Mouse (Mus musculus) heart, embryonic 14.5 days (tissue): ENCODE results near the gene Zscan22. TPM values are rescaled to one million over a fixed set of nuclear protein-coding genes. Genes with fewer than 3 reads are reported as not detected.

Source experiments
- ATAC-seq: fragments of 200-750 bp; cut with Nextera tagmentation; 2 replicates; pipeline ENCODE4 v1.8.0; 2017; ENCODE audit warnings: low read depth, moderate TSS enrichment; ENCODE audit not compliant: insufficient number of reproducible peaks, insufficient read depth, low FRiP score
- H3K27ac ChIP-seq, 2 experiments: fragments of 200-500 bp in 1 of 2; fragments of 300-500 bp in 1 of 2; sonication (generic) in 1 of 2; replicated peaks in 1 of 2; 2 replicates each; pipeline ENCODE4 v1.5.1; 2012 to 2014; ENCODE audit warnings: low read depth in 2 of 2, low read length in 2 of 2, control low read depth in 1 of 2, mild to moderate bottlenecking in 1 of 2, mixed read lengths in 1 of 2; ENCODE audit not compliant: control insufficient read depth in 1 of 2, insufficient read depth in 1 of 2
- H3K27me3 ChIP-seq: fragments of 300-500 bp; sonication (generic); 2 replicates; pipeline ENCODE4 v1.6.1; 2014; ENCODE audit warnings: mild to moderate bottlenecking, low read length, control low read depth; ENCODE audit not compliant: control insufficient read depth, insufficient read depth
- H3K36me3 ChIP-seq: fragments of 300-500 bp; sonication (generic); 2 replicates; pipeline ENCODE4 v1.6.1; 2014; ENCODE audit warnings: mild to moderate bottlenecking, control low read depth, low read length, mixed read lengths; ENCODE audit not compliant: control insufficient read depth, insufficient read depth
- H3K4me1 ChIP-seq, 2 experiments: fragments of 200-500 bp in 1 of 2; fragments of 300-500 bp in 1 of 2; sonication (generic) in 1 of 2; 2 replicates each; pipeline ENCODE4 v1.6.1; 2012 to 2014; ENCODE audit warnings: low read length in 2 of 2, control low read depth in 1 of 2, mixed read lengths in 1 of 2; ENCODE audit not compliant: control insufficient read depth in 2 of 2, insufficient read depth in 2 of 2
- H3K4me2 ChIP-seq: fragments of 300-500 bp; sonication (generic); 2 replicates; pipeline ENCODE4 v1.6.1; 2014; ENCODE audit warnings: mild to moderate bottlenecking, low read length
- H3K4me3 ChIP-seq, 2 experiments: fragments of 200-500 bp in 1 of 2; fragments of 300-500 bp in 1 of 2; sonication (generic) in 1 of 2; 2 replicates each; pipeline ENCODE4 v1.5.1; 2012 to 2014; ENCODE audit warnings: low read length in 2 of 2, mild to moderate bottlenecking in 2 of 2, control low read depth in 1 of 2, low read depth in 1 of 2, moderate library complexity in 1 of 2; ENCODE audit not compliant: control insufficient read depth in 1 of 2, insufficient read depth in 1 of 2
- H3K9ac ChIP-seq: fragments of 300-500 bp; sonication (generic); 2 replicates; pipeline ENCODE4 v1.6.1; 2014; ENCODE audit warnings: mild to moderate bottlenecking, low read length
- H3K9me3 ChIP-seq: fragments of 300-500 bp; sonication (generic); 2 replicates; pipeline ENCODE4 v1.6.1; 2016; ENCODE audit warnings: low read length, control low read depth; ENCODE audit not compliant: control insufficient read depth
- WGBS: fragments of 180-500 bp; shearing (Covaris S2); extraction: QIAGEN DNeasy Blood & Tissue Kit; methylation state at CpG from one replicate; pipeline ENCODE4 v1.1.7; 2014; 5-methylcytosine and 5-hydroxymethylcytosine counted together
- polyA plus RNA-seq: library from polyadenylated mRNA; unstranded; fragments of >200 nt; fragmentation: Nextera tagmentation; extraction: Ambion mirVana; gene quantifications from 2 replicates; pipeline ENCODE4 v1.2.1, GENCODE M21; 2014

Zscan22 gene
- polyA plus RNA-seq, 1 experiment from 2014 or later = 12.7 TPM

- no peaks in the 10 kb centered on the region for H3K4me1 ChIP-seq
- no peaks in the 10 kb centered on the region for H3K9me3 ChIP-seq
- H3K27ac ChIP-seq = no peak overlapping the region
- ATAC-seq = no peak
- WGBS = 87% methylated on average over 14 of the region's 14 CpGs
- no peak overlapping the region for H3K4me2 ChIP-seq
- H3K27me3 ChIP-seq = no peaks in the 10 kb centered on the region
- peaks cover 61% of the 10 kb centered on the region for H3K36me3 ChIP-seq
- no peak overlapping the region for H3K9ac ChIP-seq
- H3K4me3 ChIP-seq = no peak overlapping the region
These were observed 6.7 kb upstream of the Zscan22 start for GRCm38 (mm10) chr7:12890928-12891327.

- H3K9me3 ChIP-seq = no peaks in the 10 kb centered on the region
- H3K9ac ChIP-seq = no peak overlapping the region
- ATAC-seq = no peak
- H3K4me2 ChIP-seq = no peak overlapping the region
- no peaks in the 10 kb centered on the region for H3K4me1 ChIP-seq
- H3K27me3 ChIP-seq = no peaks in the 10 kb centered on the region
- no peak overlapping the region for H3K4me3 ChIP-seq
- H3K27ac ChIP-seq = no peak overlapping the region
- peaks cover 57% of the 10 kb centered on the region for H3K36me3 ChIP-seq
- 81% methylated on average over 1 of the region's 1 CpGs for WGBS
These were observed 6.3 kb upstream of the Zscan22 start for GRCm38 (mm10) chr7:12891334-12891733.

- Histone ChIP-seq H3K27me3 (no peaks in the 10 kb centered on the region), H3K4me3 (no peak overlapping the region), H3K4me1 (peaks cover 3 to 8% of the 10 kb centered on the region in 2 experiments), H3K36me3 (peaks cover 34% of the 10 kb centered on the region), H3K4me2 (no peak overlapping the region), H3K9ac (no peak overlapping the region), H3K9me3 (no peaks in the 10 kb centered on the region), H3K27ac (no peak overlapping the region)
- 85% methylated on average over 5 of the region's 5 CpGs for WGBS
- ATAC-seq = no peak
These were observed 3.9 kb downstream of the Zscan22 start for GRCm38 (mm10) chr7:12901517-12901916.

GRCm38 (mm10) chr7:12903623-12904022 is 6.0 kb downstream of the Zscan22 start:
- WGBS = 67% methylated on average over 10 of the region's 10 CpGs
- Histone ChIP-seq H3K4me2 (peak overlapping the region; percentile 11), H3K9ac (no peak overlapping the region), H3K4me1 (peaks cover 0 to 3% of the 10 kb centered on the region in 2 experiments; a peak in 2 of 4 replicates), H3K36me3 (peaks cover 55% of the 10 kb centered on the region), H3K27me3 (no peaks in the 10 kb centered on the region), H3K27ac (no peak overlapping the region), H3K9me3 (no peaks in the 10 kb centered on the region), H3K4me3 (peak overlapping the region; percentile 3 to 4; a peak in 3 of 4 replicates)
- ATAC-seq = no peak

GRCm38 (mm10) chr7:12905146-12905545 is 7.5 kb downstream of the Zscan22 start:
- Histone ChIP-seq H3K4me2 (no peak overlapping the region), H3K4me1 (peaks cover 2 to 3% of the 10 kb centered on the region in 2 experiments; a peak in 1 of 4 replicates), H3K9me3 (no peaks in the 10 kb centered on the region), H3K4me3 (no peak overlapping the region), H3K9ac (no peak overlapping the region), H3K36me3 (peaks cover 62% of the 10 kb centered on the region), H3K27me3 (no peaks in the 10 kb centered on the region), H3K27ac (no peak overlapping the region)
- WGBS = 44% methylated on average over 1 of the region's 1 CpGs
- ATAC-seq = no peak

- Histone ChIP-seq H3K4me3 (peak overlapping the region; percentile 57 to 61; a peak in 3 of 4 replicates), H3K27ac (peak overlapping the region; percentile 91 to 92), H3K9me3 (no peaks in the 10 kb centered on the region), H3K4me2 (peak overlapping the region; percentile 78), H3K27me3 (no peaks in the 10 kb centered on the region), H3K4me1 (peaks cover 2 to 8% of the 10 kb centered on the region in 2 experiments; a peak in 1 of 4 replicates), H3K9ac (peak overlapping the region; percentile 76), H3K36me3 (peaks cover 46% of the 10 kb centered on the region)
- ATAC-seq = no peak; the same call in 1 of the 2 replicates
- WGBS = 36% methylated on average over 7 of the region's 7 CpGs
These were observed 11.9 kb downstream of the Zscan22 start for GRCm38 (mm10) chr7:12909498-12909962.

- peak; percentile 70 for ATAC-seq
- peak overlapping the region; percentile 76 for H3K9ac ChIP-seq
- H3K27me3 ChIP-seq = no peaks in the 10 kb centered on the region
- H3K27ac ChIP-seq = peak overlapping the region; percentile 91 to 92
- peak overlapping the region; percentile 78 for H3K4me2 ChIP-seq
- 3% methylated on average over 19 of the region's 19 CpGs for WGBS
- H3K36me3 ChIP-seq = peaks cover 40% of the 10 kb centered on the region
- no peaks in the 10 kb centered on the region for H3K9me3 ChIP-seq
- H3K4me3 ChIP-seq = peak overlapping the region; percentile 57 to 61
- peaks cover 2 to 8% of the 10 kb centered on the region in 2 experiments; a peak in 1 of 4 replicates for H3K4me1 ChIP-seq
These were observed 12.6 kb downstream of the Zscan22 start for GRCm38 (mm10) chr7:12910181-12910668.

GRCm38 (mm10) chr7:12913556-12913955 is 15.9 kb downstream of the Zscan22 start:
- no peak for ATAC-seq
- H3K4me1 ChIP-seq = peaks cover 2 to 8% of the 10 kb centered on the region in 2 experiments; a peak in 1 of 4 replicates
- no peaks in the 10 kb centered on the region for H3K27me3 ChIP-seq
- H3K4me3 ChIP-seq = no peak overlapping the region
- H3K9me3 ChIP-seq = no peaks in the 10 kb centered on the region
- H3K9ac ChIP-seq = no peak overlapping the region
- H3K36me3 ChIP-seq = peaks cover 7% of the 10 kb centered on the region
- H3K27ac ChIP-seq = no peak overlapping the region
- no peak overlapping the region for H3K4me2 ChIP-seq
